Mouse (Mus musculus) kidney, adult 18-20 months (tissue): ENCODE data around the gene Chtop.

Experiments used
- DNase-seq: peaks from one replicate; pipeline ENCODE4 v3.0.0; 2021

Chtop gene

DNA sequence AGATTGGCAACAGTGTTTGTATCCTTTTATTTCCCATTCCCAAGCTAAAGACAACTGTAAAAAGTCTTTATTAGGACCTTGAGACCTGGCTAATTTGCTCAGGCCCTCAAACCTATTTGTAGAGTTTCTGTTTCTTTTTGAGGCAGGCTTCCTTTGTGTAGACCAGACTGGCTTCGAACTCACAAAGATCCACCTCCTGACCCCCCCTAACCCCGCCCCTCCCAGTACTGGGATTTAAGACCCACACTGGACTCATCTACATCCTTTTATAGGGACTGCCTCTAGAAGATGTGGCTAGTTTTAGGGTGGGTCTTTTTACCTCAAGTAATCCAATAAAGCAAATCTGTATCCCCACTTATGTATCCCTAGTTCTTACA is 437 bp upstream of the Chtop start:
- no peak for DNase-seq

DNA sequence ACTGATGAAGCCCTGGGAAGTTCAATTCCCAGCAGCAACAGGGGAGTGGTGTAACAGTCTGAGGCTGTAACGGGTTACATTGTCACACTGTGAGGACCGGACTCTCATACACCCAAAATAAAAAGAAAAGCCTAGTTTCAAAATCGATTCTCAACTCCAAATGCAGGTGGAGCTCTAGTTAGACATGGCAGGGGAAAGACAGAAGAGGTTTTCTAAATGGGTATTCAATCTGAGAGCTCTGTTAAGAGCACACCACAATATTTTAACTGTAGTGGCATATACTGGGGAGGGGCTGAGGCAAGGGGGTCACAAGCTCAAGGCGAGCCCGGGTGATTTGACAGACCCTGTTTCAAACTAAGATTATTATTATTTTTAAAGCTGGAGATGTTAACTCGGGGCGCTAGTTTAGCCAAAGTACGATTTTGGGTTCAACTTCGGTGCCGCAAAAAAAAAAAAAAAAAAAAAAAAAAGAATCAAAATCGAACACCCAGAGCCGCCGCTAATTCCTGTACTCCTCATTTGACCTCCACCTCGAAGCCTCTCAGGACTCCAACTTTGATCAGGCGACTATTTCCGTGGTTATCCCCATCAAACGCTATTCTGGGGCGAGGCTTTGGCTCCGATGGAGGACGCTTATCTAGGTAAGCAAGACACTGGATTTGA is 880 bp downstream of the Chtop start:
- no peak for DNase-seq

DNA sequence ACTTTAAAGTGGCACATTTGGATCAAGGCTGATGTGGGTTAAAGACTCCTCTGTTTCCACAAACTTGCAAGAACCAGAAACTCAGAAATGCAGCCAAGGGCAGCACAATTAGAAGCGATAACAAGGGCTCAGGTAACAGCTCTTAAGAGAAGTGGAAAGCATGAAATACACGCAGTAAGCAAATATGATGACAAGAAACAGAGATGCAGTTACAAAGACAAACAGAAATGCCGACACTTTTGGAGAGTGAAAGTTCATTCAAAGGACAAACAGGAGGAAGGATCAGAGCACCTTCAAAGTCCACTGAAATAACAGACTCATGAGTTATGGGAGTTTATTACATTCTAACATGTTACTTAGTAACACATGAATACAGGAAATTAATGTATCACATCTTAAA is 2.9 kb downstream of the Chtop start:
- DNase-seq, result no peak

- no peak for DNase-seq
These were observed 4.1 kb downstream of the Chtop start for GRCm38 (mm10) chr3:90505216-90505615.

- DNase-seq, result no peak
These were observed 5.9 kb downstream of the Chtop start for GRCm38 (mm10) chr3:90503444-90503843.

- no peak for DNase-seq
These were observed 11.7 kb downstream of the Chtop start for GRCm38 (mm10) chr3:90497597-90497996.

- no peak for DNase-seq
These were observed 13.3 kb downstream of the Chtop start for GRCm38 (mm10) chr3:90495850-90496525.

- no peak for DNase-seq
These were observed 15.3 kb downstream of the Chtop start for GRCm38 (mm10) chr3:90493831-90494540.

DNA sequence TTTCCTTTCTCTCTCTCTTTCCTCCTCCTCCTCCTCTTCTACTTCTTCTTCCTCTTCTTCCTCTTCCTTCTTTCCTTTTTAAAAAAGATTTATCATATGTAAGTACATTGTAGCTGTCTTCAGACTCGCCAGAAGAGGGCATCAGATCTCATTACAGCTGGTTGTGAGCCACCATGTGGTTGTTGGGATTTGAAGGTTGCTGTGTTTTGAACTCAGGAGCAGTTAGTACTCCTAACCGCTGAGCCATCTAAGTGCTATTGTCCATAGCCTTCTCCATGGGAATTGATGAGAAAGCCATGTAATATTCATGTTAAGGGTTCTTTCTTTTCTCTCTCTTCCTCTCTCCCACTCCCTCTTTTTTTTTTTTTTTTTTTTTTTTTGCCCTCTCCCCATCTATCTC is 17.9 kb downstream of the Chtop start:
- no peak for DNase-seq

- DNase-seq, result peak; percentile 99
These were observed 18.5 kb downstream of the Chtop start, which contains the start of gene Snapin for GRCm38 (mm10) chr3:90490696-90491256. TSS of gene Snapin (minus strand) at chr3:90491033.

DNA sequence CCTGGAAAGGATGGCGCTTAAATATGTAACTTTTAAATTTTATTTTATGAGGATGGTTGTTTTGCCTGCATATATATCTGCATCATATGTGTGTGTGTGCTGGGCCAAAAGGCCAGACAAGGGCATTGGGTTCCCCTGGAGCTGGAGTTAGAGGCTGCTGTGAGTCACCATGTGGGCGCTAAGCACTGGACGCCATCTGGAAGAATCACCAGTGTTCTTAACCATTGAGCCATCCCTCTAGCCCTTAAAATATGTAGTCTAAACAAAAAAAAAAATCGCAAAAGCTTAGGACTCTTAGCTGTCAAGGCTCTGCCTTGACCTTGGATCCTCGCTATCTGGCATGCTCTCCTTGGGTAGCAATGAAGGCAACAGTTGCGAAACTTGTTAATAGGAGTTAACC is 20.7 kb downstream of the Chtop start:
- DNase-seq, result no peak

DNA sequence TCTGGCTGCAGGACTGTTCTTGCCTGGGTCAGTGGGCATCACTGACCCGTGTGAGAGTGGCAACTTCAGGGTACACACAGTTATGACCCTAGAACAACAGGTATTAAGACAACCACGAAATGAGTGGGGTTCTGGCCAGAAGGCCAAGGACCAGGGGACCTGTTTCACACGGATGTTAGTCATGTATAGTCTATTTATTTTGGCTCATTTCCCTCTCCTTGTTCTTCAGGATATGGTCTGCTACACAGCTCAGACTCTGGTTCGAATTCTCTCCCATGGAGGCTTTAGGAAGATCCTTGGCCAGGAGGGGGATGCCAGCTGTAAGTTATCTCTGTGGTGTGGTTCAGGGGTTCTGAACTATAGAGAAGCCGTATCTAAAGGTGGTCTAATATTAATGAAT is 22.3 kb downstream of the Chtop start:
- DNase-seq, result no peak

DNA sequence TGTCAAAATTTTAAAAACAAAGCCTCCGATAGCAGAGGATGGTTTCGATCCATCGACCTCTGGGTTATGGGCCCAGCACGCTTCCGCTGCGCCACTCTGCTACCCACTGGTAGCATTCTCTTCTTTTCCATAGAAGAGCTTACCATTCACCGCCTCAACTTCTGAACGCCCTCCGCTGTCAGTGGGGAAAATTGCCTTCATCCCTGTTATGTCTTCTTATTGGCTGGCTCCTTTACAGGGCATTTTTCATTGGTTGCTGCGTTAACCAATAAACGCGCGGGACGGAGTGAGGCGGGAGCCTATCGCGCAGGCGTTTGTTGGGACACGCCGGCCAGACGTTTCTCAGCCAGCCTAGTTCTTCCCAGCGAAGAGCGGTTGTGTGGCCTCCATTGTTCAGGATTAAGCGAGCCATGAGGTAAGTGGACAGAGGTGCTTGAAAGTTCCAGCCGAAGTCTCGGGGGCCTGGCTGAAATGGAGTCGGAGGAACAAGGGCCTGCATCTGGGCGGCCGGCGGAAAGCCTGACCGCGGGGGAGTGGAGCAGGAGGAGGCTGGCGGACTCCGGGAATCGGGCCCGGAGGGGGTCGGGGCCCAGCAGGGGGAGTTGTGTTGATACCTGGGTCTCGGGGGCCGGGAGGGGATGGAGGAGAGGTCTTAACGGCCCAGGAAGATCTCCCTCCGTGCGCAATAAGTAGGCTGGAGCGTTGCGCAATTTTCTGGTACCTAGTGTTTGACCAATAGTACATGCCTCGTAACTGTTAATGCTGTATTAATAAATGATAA is 33.3 kb downstream of the Chtop start, which contains the start of gene Ilf2:
Gene Ilf2, plus strand, starts transcription at position 296 of the 781 bp plus-strand sequence.
- peak; percentile 95 for DNase-seq

DNA sequence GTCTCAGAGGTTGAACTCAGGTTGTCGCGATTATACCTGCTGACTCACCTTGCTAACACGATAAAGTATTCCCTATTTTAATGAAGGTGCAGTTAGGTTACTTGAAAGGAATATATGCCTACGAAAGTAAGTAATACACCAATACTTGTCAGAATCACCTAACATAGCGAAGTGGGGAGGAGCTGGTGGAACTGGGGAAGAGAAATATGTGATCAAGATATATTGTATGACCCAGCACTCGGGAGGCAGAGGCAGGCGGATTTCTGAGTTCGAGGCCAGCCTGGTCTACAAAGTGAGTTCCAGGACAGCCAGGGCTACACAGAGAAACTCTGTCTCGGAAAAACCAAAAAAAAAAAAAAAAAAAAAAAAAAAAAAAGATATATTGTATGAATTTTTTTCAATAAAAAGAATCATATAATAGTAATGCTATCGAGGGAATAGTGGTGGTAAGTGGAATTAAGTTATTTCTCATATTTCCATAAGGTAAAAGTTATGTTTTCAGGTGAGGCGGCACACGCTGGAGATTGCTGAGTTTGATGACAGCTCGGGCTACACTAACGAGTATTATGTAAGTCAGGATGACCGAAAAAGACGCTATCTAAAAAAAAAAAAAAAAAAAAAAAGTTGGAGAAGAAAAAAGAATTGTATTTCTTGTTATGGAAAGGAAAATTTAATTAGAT is 34.0 kb downstream of the Chtop start:
- no peak for DNase-seq

DNA sequence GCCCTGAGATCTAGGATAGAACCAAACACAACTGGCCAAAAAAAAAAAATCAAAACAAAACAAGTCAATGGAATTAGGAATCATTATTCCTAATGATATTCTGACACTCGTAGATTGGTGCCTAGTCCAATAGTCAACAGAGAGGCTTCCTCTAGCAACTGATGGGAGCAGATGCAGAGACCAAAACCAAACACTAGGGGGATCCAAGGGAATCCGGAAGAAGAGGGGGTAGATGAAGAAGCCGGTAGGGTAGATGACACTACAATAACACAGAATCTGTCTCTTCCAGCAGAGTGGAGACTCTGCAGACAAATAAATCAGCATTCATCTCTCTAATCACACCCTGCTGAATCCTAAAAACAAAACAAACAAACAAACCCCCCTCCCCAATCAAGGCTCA is 37.1 kb downstream of the Chtop start:
- DNase-seq, result peak; percentile 46

DNA sequence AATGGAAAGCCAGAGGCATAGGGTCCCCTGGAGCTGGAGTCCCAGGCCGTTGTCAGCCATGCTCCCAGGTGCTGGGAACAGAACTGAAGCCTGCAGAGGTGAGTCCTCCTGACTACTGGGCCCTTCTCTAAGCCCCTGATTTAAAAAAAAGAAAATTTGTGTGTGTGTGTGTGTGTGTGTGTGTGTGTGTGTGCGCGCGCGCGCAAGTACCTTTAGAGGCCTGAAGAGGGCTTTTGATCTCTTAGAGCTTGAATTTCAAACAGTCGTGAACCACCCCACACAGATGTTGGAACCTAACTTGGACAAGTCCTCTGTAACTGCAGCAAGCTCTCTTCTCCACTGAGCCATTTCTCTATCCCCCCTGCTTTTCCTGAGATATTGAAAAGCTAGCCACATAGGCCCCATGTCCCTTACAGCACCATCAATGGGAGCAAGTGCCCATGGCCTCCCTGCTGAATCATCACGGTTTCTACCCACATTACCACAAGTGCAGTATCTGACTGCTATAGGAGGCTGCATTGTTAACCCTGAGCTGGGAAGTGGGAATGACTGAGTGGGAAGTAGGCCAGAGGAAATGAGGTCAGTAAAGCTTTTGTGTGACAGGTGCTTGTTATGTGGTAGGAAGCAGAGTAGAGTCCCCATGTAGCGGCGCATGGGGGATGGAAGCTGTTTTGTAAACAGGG is 41.5 kb downstream of the Chtop start:
- DNase-seq, result no peak

DNA sequence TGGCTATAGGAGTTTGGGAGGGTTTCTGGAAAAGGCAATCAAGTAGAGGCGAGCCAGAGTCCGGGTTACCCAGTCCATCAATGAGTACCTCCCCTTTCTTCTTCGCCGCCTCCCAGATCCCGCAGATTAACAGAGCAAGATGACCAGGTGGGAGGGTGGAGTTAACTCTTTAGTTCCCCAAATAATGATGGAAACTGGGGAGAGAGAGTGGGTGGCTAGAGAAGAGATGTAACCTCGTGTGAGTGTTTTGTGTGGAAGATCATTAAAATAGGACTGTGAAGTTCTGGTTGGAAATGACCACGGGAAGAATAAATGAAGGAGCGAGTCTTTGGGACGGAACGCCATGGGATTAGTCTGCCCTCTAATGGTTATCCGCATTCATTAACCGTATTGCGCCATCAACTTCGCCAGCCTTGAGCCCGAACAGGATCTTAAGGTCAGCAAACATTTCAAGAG is 43.0 kb downstream of the Chtop start:
- peak; percentile 70 for DNase-seq

GRCm38 (mm10) chr3:90465686-90466310 is 43.5 kb downstream of the Chtop start, which contains the start of gene Npr1:
TSS of gene Npr1 (minus strand) at chr3:90465866.
- peak; percentile 52 for DNase-seq

DNA sequence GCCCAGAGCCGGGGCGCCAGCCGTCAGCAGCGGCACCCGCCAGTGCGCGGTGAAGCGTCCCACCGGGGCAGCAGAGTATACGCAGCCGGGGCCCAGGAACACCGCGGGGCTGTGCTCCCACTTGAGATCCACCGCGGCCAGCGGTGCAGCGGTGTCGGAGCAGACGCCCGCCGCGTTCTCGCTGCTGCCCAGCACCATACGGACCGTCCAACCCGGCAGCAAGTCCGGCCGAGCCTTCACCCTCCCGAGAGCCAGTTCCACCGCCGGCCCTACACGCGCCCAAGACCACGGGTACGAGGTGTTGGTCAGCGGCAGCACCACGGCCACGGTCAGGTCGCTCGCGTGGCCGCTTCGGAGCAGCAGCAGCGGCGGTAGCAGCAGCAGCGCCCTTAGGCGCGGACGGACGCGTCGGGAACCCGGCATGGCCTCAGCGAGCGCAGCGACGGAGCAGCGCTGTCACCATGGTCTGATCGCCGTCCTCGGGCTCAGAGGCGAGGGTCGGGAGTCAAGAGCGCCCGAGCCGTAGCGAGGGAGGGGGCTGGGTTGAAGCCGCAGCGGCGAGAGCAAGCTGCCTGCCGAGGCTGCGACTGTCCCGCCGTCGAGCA is 44.1 kb downstream of the Chtop start:
- peak; percentile 63 for DNase-seq

DNA sequence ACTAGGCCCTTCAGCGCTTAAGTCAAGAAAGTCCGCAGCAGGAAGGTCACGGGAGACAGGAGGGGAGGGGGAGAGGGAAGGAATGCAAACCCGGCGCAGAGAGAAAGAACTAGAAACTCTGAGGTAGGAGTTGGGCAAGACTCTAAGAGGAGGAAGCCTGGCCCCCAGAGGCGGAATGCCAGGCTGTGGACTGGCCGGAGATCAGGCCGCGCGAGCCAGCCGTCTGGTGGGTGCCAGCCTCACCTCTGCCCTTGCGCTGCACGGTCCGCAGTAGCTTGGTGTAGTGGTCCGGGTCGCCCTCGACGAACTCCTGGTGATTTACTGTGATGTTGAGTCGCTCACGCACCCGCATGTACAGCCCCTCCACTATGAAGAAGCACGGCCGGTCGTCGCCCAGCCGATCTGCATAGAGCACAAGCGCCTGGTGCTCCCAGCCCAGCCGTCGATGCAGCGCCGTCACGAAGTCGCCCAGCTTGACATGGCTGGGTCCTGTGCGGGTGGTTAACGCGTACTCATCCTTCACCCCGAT is 44.7 kb downstream of the Chtop start:
- peak; percentile 40 for DNase-seq
